Mouse (Mus musculus): ENCODE data around the gene Zfp811. TPM values are rescaled to one million over a fixed set of nuclear protein-coding genes. Genes with fewer than 3 reads are reported as not detected.

The Zfp811 gene
- polyA plus RNA-seq, 1 experiment from 2014 or later: 3.4 TPM

- 37% methylated on average over 5 of the region's 5 CpGs for WGBS
- H3K4me1 ChIP-seq (replicated peaks): no peaks in the 10 kb centered on the region
- H3K36me3 ChIP-seq: no peaks in the 10 kb centered on the region
- H3K9me3 ChIP-seq: no peaks in the 10 kb centered on the region
- H3K27ac ChIP-seq: no peak overlapping the region
- ATAC-seq: no peak
- no peak overlapping the region for H3K4me3 ChIP-seq (replicated peaks)
- no peak overlapping the region for H3K4me2 ChIP-seq (replicated peaks)
- H3K27me3 ChIP-seq (replicated peaks): no peaks in the 10 kb centered on the region
- H3K9ac ChIP-seq: no peak overlapping the region
Observed at GRCm38 (mm10) chr17:32750611-32751010, 59.1 kb downstream of the Zfp811 start.

Other genes starting within 250 kb of the Zfp811 start
- gene Cyp4f37, start 188.6 kb downstream of the Zfp811 start, polyA plus RNA-seq (2015; fragmentation: Nextera tagmentation; extraction: Ambion mirVana): not detected in 2 replicates
- 13.4 and 16.8 TPM in 2 replicates for gene Cyp4f40, start 151.0 kb downstream of the Zfp811 start, polyA plus RNA-seq (2015; fragmentation: Nextera tagmentation; extraction: Ambion mirVana)
- 0.60 and 0.72 TPM in 2 replicates for gene Cyp4f15, start 124.3 kb downstream of the Zfp811 start, polyA plus RNA-seq (2015; fragmentation: Nextera tagmentation; extraction: Ambion mirVana)
- gene Zfp871, start 21.6 kb downstream of the Zfp811 start, polyA plus RNA-seq (2015; fragmentation: Nextera tagmentation; extraction: Ambion mirVana): 26.7 and 28.9 TPM in 2 replicates
- 9.9 and 10.5 TPM in 2 replicates for gene Zfp799, start 20.3 kb upstream of the Zfp811 start, polyA plus RNA-seq (2015; fragmentation: Nextera tagmentation; extraction: Ambion mirVana)
- 6.4 and 6.9 TPM in 2 replicates for gene Zfp870, start 81.7 kb upstream of the Zfp811 start, polyA plus RNA-seq (2015; fragmentation: Nextera tagmentation; extraction: Ambion mirVana)
- 2.7 and 2.9 TPM in 2 replicates for gene Cyp4f14, start 107.4 kb upstream of the Zfp811 start, polyA plus RNA-seq (2015; fragmentation: Nextera tagmentation; extraction: Ambion mirVana)
- 21.1 and 22.4 TPM in 2 replicates for gene Cyp4f13, start 137.5 kb upstream of the Zfp811 start, polyA plus RNA-seq (2015; fragmentation: Nextera tagmentation; extraction: Ambion mirVana)
- gene Zfp472, start 155.9 kb upstream of the Zfp811 start, polyA plus RNA-seq (2015; fragmentation: Nextera tagmentation; extraction: Ambion mirVana): 10.0 and 10.7 TPM in 2 replicates
- gene Zfp952, start 183.2 kb upstream of the Zfp811 start, polyA plus RNA-seq (2015; fragmentation: Nextera tagmentation; extraction: Ambion mirVana): 9.1 and 9.4 TPM in 2 replicates
- 9.4 and 11.1 TPM in 2 replicates for gene Zfp763, start 223.5 kb upstream of the Zfp811 start, polyA plus RNA-seq (2015; fragmentation: Nextera tagmentation; extraction: Ambion mirVana)